Mouse (Mus musculus) NIH3T3 (cell line): ENCODE measurements around the gene Ppp4c.

Experiments
- DNase-seq: peaks from one replicate; pipeline ENCODE4 v3.0.0-alpha.2; 2012; ENCODE audit warnings: low read depth

The Ppp4c gene

GRCm38 (mm10) chr7:126802134-126802889 lies 10.0 kb upstream of the Ppp4c start:
- no peak for DNase-seq

GRCm38 (mm10) chr7:126801057-126801422 lies 8.7 kb upstream of the Ppp4c start:
- DNase-seq = no peak

GRCm38 (mm10) chr7:126800269-126801056 lies 8.2 kb upstream of the Ppp4c start:
- peak; percentile 54 for DNase-seq

GRCm38 (mm10) chr7:126799468-126800268 lies 7.4 kb upstream of the Ppp4c start:
- DNase-seq = no peak

- peak; percentile 97 for DNase-seq
Measured at GRCm38 (mm10) chr7:126799050-126799467, 6.8 kb upstream of the Ppp4c start.

- no peak for DNase-seq
Measured at GRCm38 (mm10) chr7:126798127-126799049, 6.1 kb upstream of the Ppp4c start.

GRCm38 (mm10) chr7:126797411-126798126 lies 5.3 kb upstream of the Ppp4c start, which contains the start of gene Fam57b:
TSS of gene Fam57b (plus strand) at chr7:126797668.
- DNase-seq = no peak

- peak; percentile 73 for DNase-seq
Measured at GRCm38 (mm10) chr7:126796350-126796932, 4.1 kb upstream of the Ppp4c start.

- no peak for DNase-seq
Measured at GRCm38 (mm10) chr7:126795387-126796317, 3.4 kb upstream of the Ppp4c start.

- no peak for DNase-seq
Measured at GRCm38 (mm10) chr7:126794271-126794605, 1.9 kb upstream of the Ppp4c start.

GRCm38 (mm10) chr7:126793456-126794270 lies 1.4 kb upstream of the Ppp4c start:
- DNase-seq = no peak

GRCm38 (mm10) chr7:126792721-126793443 lies 586 bp upstream of the Ppp4c start:
- no peak for DNase-seq

- DNase-seq = no peak
Measured at GRCm38 (mm10) chr7:126789141-126789540, 3.2 kb downstream of the Ppp4c start.

- DNase-seq = no peak
Measured at GRCm38 (mm10) chr7:126786142-126786541, 6.2 kb downstream of the Ppp4c start.

GRCm38 (mm10) chr7:126785056-126785455 lies 7.2 kb downstream of the Ppp4c start:
- DNase-seq = no peak

- DNase-seq = no peak
Measured at GRCm38 (mm10) chr7:126784469-126784868, 7.8 kb downstream of the Ppp4c start.

GRCm38 (mm10) chr7:126782693-126783092 lies 9.6 kb downstream of the Ppp4c start:
- DNase-seq = no peak
